Mouse (Mus musculus) liver, embryonic 11.5 days (tissue): Measurements from ENCODE around the gene Polr1a. TPM values are rescaled to one million over a fixed set of nuclear protein-coding genes. Genes with fewer than 3 reads are reported as not detected.

Experiments
- ATAC-seq: fragments of 200-750 bp; cut with Nextera tagmentation; replicated peaks from 2 replicates; pipeline ENCODE4 v1.8.0; 2017; ENCODE audit warnings: moderate number of reproducible peaks, mild to moderate bottlenecking, moderate TSS enrichment, moderate library complexity; ENCODE audit not compliant: low FRiP score
- DNase-seq: peaks from one replicate; pipeline ENCODE4 v3.0.0-alpha.2; 2017; ENCODE audit warnings: low spot score
- H3K27ac ChIP-seq: fragments of 300-500 bp; sonication (generic); 2 replicates; pipeline ENCODE4 v1.5.1; 2014; ENCODE audit warnings: mild to moderate bottlenecking, low read depth, low read length, control low read depth
- H3K27me3 ChIP-seq: fragments of 300-500 bp; sonication (generic); replicated peaks from 2 replicates; pipeline ENCODE4 v1.6.1; 2014; ENCODE audit warnings: low read length, mixed read lengths; ENCODE audit not compliant: control insufficient read depth, insufficient read depth
- H3K36me3 ChIP-seq: fragments of 300-500 bp; sonication (generic); 2 replicates; pipeline ENCODE4 v1.6.1; 2014; ENCODE audit warnings: mild to moderate bottlenecking, low read length, moderate library complexity, mixed read lengths; ENCODE audit not compliant: control insufficient read depth, insufficient read depth
- H3K4me1 ChIP-seq: fragments of 300-500 bp; sonication (generic); replicated peaks from 2 replicates; pipeline ENCODE4 v1.6.1; 2014; ENCODE audit warnings: low read length, mixed read lengths; ENCODE audit not compliant: control insufficient read depth, insufficient read depth
- H3K4me2 ChIP-seq: fragments of 300-500 bp; sonication (generic); 2 replicates; pipeline ENCODE4 v1.6.1; 2014; ENCODE audit warnings: mild to moderate bottlenecking, control low read depth, moderate library complexity
- H3K4me3 ChIP-seq: fragments of 300-500 bp; sonication (generic); 2 replicates; pipeline ENCODE4 v1.5.1; 2014; ENCODE audit warnings: low read depth, low read length, control low read depth
- H3K9ac ChIP-seq: fragments of 300-500 bp; sonication (generic); 2 replicates; pipeline ENCODE4 v1.6.1; 2014; ENCODE audit warnings: low read depth, low read length, control low read depth
- H3K9me3 ChIP-seq: fragments of 300-500 bp; sonication (generic); 2 replicates; pipeline ENCODE4 v1.6.1; 2016; ENCODE audit warnings: low read length, inconsistent platforms, mixed read lengths; ENCODE audit not compliant: control insufficient read depth
- WGBS: fragments of 180-500 bp; shearing (Covaris S2); extraction: QIAGEN DNeasy Blood & Tissue Kit; methylation state at CpG from one replicate; pipeline ENCODE4 v1.1.7; 2014; 5-methylcytosine and 5-hydroxymethylcytosine counted together
- polyA plus RNA-seq: library from polyadenylated mRNA; unstranded; fragments of >200 nt; fragmentation: Nextera tagmentation; extraction: Ambion mirVana; gene quantifications from 2 replicates; pipeline ENCODE4 v1.2.1, GENCODE M21; 2014

Gene Polr1a
- polyA plus RNA-seq, 1 experiment from 2014 or later, result 45.7 TPM

DNA sequence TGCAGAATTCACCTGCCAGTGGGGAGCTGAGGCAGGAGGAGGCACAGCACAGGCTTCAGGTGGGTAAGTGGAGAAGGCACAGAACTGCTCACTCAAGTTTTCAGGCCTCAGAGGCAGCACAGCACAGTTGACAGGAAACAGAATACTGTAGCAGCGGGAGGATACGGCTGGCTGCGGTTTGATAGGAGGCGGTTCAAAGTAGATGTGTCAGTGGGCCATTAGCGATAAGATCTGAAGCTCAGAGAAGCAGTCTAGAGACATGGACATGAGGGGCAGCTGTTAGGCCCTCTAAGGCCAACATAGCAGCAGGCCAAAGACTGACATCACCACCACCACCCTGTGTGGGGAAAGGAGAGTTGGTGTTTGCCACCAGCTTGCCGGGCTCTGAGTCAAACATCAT, 53.9 kb downstream of the Polr1a start:
- WGBS, result 48% methylated on average over 6 of the region's 6 CpGs
- Histone ChIP-seq H3K36me3 (peaks cover 9% of the 10 kb centered on the region), H3K4me3 (no peak overlapping the region), H3K4me1 (peaks cover 14% of the 10 kb centered on the region), H3K4me2 (no peak overlapping the region), H3K9ac (no peak overlapping the region), H3K9me3 (no peaks in the 10 kb centered on the region), H3K27ac (no peak overlapping the region), H3K27me3 (no peaks in the 10 kb centered on the region)
- DNase-seq (no peak), ATAC-seq (peak; percentile 64; the same call in 1 of the 2 replicates)

GRCm38 (mm10) chr6:71963561-71963960, 54.7 kb downstream of the Polr1a start:
- Histone ChIP-seq H3K9ac (no peak overlapping the region), H3K36me3 (peaks cover 13% of the 10 kb centered on the region)
- 74% methylated on average over 11 of the region's 11 CpGs for WGBS

DNA sequence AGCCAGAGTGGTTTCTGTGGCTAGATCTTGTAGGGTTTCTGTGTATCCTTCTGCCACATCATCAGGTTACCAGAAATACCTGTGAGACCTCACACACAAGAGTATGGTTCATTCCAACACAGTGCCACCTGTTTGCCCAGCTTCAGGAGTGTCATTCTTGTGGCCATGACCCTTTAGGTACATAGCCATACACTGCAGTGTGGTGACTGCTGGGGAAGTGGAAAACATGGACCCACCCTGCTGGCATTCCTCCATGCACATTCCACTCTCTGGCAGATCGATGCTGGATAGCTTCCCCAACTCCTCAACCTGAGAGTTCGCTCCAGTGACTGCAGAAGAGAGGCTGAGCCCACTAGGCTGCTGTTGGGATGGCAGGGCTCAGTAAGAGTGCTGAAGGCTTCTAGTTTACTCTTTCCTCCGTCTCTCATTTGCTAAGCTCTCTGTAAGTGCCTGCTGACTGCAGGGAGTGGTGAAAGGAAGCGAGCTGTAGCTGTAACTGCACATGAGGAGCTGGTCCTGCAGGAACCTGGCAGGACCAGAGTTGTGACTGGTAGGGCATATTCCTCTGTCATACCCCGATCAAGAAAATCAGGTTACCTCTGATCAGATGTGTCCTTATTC, 57.9 kb downstream of the Polr1a start:
- no peak overlapping the region for H3K9ac ChIP-seq
- H3K9me3 ChIP-seq, result no peaks in the 10 kb centered on the region
- H3K27ac ChIP-seq, result no peak overlapping the region
- no peak overlapping the region for H3K4me3 ChIP-seq
- H3K4me2 ChIP-seq, result no peak overlapping the region
- H3K4me1 ChIP-seq, result peaks cover 10% of the 10 kb centered on the region
- ATAC-seq (no peak), DNase-seq (no peak)
- peaks cover 39% of the 10 kb centered on the region for H3K36me3 ChIP-seq
- H3K27me3 ChIP-seq, result no peaks in the 10 kb centered on the region
- 88% methylated on average over 5 of the region's 5 CpGs for WGBS

More at GRCm38 (mm10) chr6:71963561-71963960, 54.7 kb downstream of the Polr1a start:
- no peak for DNase-seq
- Histone ChIP-seq H3K27me3 (no peaks in the 10 kb centered on the region), H3K4me3 (no peak overlapping the region), H3K4me2 (no peak overlapping the region), H3K27ac (no peak overlapping the region), H3K4me1 (peaks cover 14% of the 10 kb centered on the region), H3K9me3 (no peaks in the 10 kb centered on the region)
- no peak for ATAC-seq

- Histone ChIP-seq H3K9me3 (no peaks in the 10 kb centered on the region), H3K4me3 (no peak overlapping the region), H3K36me3 (peaks cover 43% of the 10 kb centered on the region), H3K27me3 (no peaks in the 10 kb centered on the region), H3K4me2 (no peak overlapping the region), H3K9ac (no peak overlapping the region), H3K4me1 (peaks cover 2% of the 10 kb centered on the region; the same call in 1 of the 2 replicates), H3K27ac (no peak overlapping the region)
- WGBS, result 91% methylated on average over 7 of the region's 7 CpGs
- DNase-seq (no peak), ATAC-seq (no peak)
Measured at GRCm38 (mm10) chr6:71967847-71968246, 59.0 kb downstream of the Polr1a start.

DNA sequence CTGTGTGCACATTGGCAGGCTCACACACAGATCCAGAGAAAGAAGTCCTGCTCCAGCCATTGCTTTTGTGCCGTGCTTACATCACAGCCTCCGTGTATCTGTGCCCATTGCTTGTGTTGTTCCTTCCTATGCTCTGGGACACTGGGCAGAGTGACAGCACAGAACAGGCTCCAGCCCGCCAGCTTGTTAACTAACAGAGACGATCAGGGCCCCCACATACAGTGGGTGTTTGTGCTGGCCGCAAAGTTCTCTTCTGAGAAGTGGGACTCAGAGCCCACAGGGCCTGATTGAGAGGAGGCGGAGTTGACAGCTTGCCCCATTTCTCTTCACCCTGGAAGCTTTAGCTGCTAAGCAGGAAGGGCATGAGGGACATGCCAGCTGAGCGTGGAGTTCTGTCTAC, 60.6 kb downstream of the Polr1a start:
- peaks cover 55% of the 10 kb centered on the region for H3K36me3 ChIP-seq
- ATAC-seq, result no peak

GRCm38 (mm10) chr6:71970154-71970553, 61.3 kb downstream of the Polr1a start:
- WGBS, result 89% methylated on average over 2 of the region's 2 CpGs

More for the DNA sequence above, 60.6 kb downstream of the Polr1a start:
- 90% methylated on average over 7 of the region's 7 CpGs for WGBS
- Histone ChIP-seq H3K27ac (no peak overlapping the region), H3K9ac (no peak overlapping the region), H3K27me3 (no peaks in the 10 kb centered on the region), H3K4me3 (no peak overlapping the region), H3K9me3 (no peaks in the 10 kb centered on the region), H3K4me1 (no peaks in the 10 kb centered on the region), H3K4me2 (no peak overlapping the region)
- no peak for DNase-seq

GRCm38 (mm10) chr6:71976592-71976991, 67.7 kb downstream of the Polr1a start:
- DNase-seq (no peak), ATAC-seq (no peak)
- H3K4me3 ChIP-seq, result no peak overlapping the region
- H3K9ac ChIP-seq, result no peak overlapping the region
- WGBS, result 92% methylated on average over 7 of the region's 7 CpGs
- peaks cover 10% of the 10 kb centered on the region; the same call in 1 of the 2 replicates for H3K4me1 ChIP-seq
- no peaks in the 10 kb centered on the region for H3K9me3 ChIP-seq
- no peak overlapping the region for H3K27ac ChIP-seq
- H3K27me3 ChIP-seq, result no peaks in the 10 kb centered on the region
- peaks cover 59% of the 10 kb centered on the region for H3K36me3 ChIP-seq
- no peak overlapping the region for H3K4me2 ChIP-seq

More at GRCm38 (mm10) chr6:71970154-71970553, 61.3 kb downstream of the Polr1a start:
- H3K9ac ChIP-seq, result no peak overlapping the region
- H3K36me3 ChIP-seq, result peaks cover 57% of the 10 kb centered on the region
- no peaks in the 10 kb centered on the region for H3K9me3 ChIP-seq
- H3K4me2 ChIP-seq, result no peak overlapping the region
- no peak overlapping the region for H3K4me3 ChIP-seq
- DNase-seq (no peak), ATAC-seq (no peak)
- no peaks in the 10 kb centered on the region for H3K4me1 ChIP-seq
- no peak overlapping the region for H3K27ac ChIP-seq
- H3K27me3 ChIP-seq, result no peaks in the 10 kb centered on the region

DNA sequence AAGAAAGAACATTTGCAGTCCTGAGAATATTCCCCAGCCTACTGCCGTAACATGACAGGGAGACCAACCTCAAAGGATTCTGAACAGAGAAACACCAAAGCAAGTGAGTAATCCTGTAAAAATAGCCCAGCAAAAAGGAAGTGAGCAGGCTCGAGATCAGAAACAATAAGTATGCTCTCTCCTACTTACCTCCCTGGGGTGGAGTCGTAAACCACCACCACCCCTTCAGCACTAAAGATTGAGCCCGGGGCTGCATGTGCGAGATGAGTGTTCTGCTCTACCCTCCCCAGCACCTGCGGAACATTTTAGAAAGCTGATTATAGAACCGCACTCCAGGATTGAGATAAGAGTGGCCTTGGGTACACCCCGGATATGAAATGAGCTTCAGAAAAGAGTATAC, 71.3 kb downstream of the Polr1a start:
- no peak overlapping the region for H3K4me3 ChIP-seq
- H3K9ac ChIP-seq, result no peak overlapping the region
- ATAC-seq (peak; percentile 24; the same call in 1 of the 2 replicates), DNase-seq (no peak)
- no peaks in the 10 kb centered on the region for H3K27me3 ChIP-seq
- no peaks in the 10 kb centered on the region for H3K9me3 ChIP-seq
- peaks cover 39% of the 10 kb centered on the region for H3K36me3 ChIP-seq
- no peak overlapping the region for H3K4me2 ChIP-seq
- H3K4me1 ChIP-seq, result peaks cover 10% of the 10 kb centered on the region; the same call in 1 of the 2 replicates
- 57% methylated on average over 8 of the region's 8 CpGs for WGBS
- no peak overlapping the region for H3K27ac ChIP-seq

- Histone ChIP-seq H3K27ac (no peak overlapping the region), H3K4me2 (no peak overlapping the region), H3K36me3 (peaks cover 34% of the 10 kb centered on the region), H3K4me1 (peaks cover 10% of the 10 kb centered on the region; the same call in 1 of the 2 replicates), H3K4me3 (no peak overlapping the region), H3K27me3 (no peaks in the 10 kb centered on the region), H3K9ac (no peak overlapping the region), H3K9me3 (no peaks in the 10 kb centered on the region)
- no peak for DNase-seq
- 73% methylated on average over 2 of the region's 2 CpGs for WGBS
- ATAC-seq, result peak; percentile 4; the same call in 1 of the 2 replicates
Measured at GRCm38 (mm10) chr6:71980587-71980986, 71.7 kb downstream of the Polr1a start.
